Comparison of ENCODE assay signal across 14 mouse cellular contexts in the genomic region with DNA sequence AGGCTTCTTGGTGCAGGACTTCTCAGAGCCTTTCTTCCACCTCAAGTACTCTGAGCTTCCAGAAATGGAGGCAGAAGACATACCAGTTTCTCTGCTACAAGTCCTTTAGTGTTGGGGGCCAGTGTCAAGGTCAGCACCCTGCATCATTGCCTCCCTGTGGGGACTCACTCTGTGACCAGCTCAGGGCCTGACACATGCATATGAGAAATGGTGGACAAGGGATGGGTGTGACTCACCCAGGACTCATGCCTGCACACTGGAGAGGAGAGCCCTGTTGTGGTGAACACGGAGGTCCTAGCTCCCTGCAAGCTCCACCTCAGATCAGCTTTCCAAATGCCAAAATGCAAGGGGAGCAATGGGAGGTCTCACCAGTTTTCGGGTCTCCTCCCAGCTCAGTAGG. TPM values are rescaled to one million over a fixed set of nuclear protein-coding genes. Genes with fewer than 3 reads are reported as not detected.
DNase-seq lines count a peak whose midpoint lies in the region; ATAC-seq and TF ChIP-seq lines count a peak whose summit lies in the region.
"Had no signal": no experiment of that assay in that cellular context is flagged by ENCODE, and none has a peak within 500 bp of the region (broad histone marks: within the 10 kb centered on the region; RNA-seq: fewer than 3 reads in every experiment).

No protein-coding gene starts in this region.

- 58% methylated on average over 2 of the region's 2 CpGs for WGBS in hindbrain, embryonic 11.5 days
- WGBS in hindbrain, embryonic 16.5 days = 59% methylated on average over 2 of the region's 2 CpGs
- WGBS in embryonic facial prominence, embryonic 15.5 days = 68% methylated on average over 2 of the region's 2 CpGs
- WGBS in midbrain, embryonic 15.5 days = 63% methylated on average over 2 of the region's 2 CpGs

- peak; percentile 67 for DNase-seq in adrenal gland, adult 2 months
- no peak for DNase-seq in adrenal gland, postnatal 10 days
- no peak for DNase-seq in hindbrain, embryonic 11.5 days (ENCODE audit: low spot score)
- no peak for DNase-seq in layer of hippocampus, postnatal 36 days
- DNase-seq in gastrocnemius, adult 2 months = no peak
- DNase-seq: cerebellum, postnatal 14 days; gastrocnemius, postnatal 25 days; kidney, postnatal 10 days; liver, embryonic 13.5 days; thymus, adult 18-20 months had no signal

- ATAC-seq in hindbrain, embryonic 11.5 days (ENCODE audit: low FRiP score) = no peak
- ATAC-seq in hindbrain, embryonic 16.5 days = no peak
- ATAC-seq in embryonic facial prominence, embryonic 15.5 days (ENCODE audit: insufficient number of reproducible peaks, low FRiP score, low TSS enrichment, low read depth) = no peak
- ATAC-seq in midbrain, embryonic 15.5 days (replicated peaks) = no peak

- H3K9me3 ChIP-seq in hindbrain, embryonic 11.5 days (ENCODE audit: control insufficient read depth, low read length) = no peaks in the 10 kb centered on the region
- H3K9me3 ChIP-seq in hindbrain, embryonic 16.5 days (ENCODE audit: control insufficient read depth, low read length) = no peaks in the 10 kb centered on the region
- H3K9me3 ChIP-seq in embryonic facial prominence, embryonic 15.5 days (replicated peaks) = no peaks in the 10 kb centered on the region
- H3K9me3 ChIP-seq in midbrain, embryonic 15.5 days = no peaks in the 10 kb centered on the region
- H3K9me3 ChIP-seq: liver, embryonic 13.5 days had no signal

- TF ChIP-seq CTCF in gastrocnemius, adult 2 months (IDR thresholded peaks at IDR 0.05) = no peak

- H3K9ac ChIP-seq in hindbrain, embryonic 11.5 days (ENCODE audit: low read depth, low read length) = no peak overlapping the region
- no peak overlapping the region for H3K9ac ChIP-seq in hindbrain, embryonic 16.5 days (ENCODE audit: low read depth, low read length)
- no peak overlapping the region for H3K9ac ChIP-seq in embryonic facial prominence, embryonic 15.5 days
- H3K9ac ChIP-seq in midbrain, embryonic 15.5 days = no peak overlapping the region
- H3K9ac ChIP-seq: liver, embryonic 13.5 days had no signal

- no peak overlapping the region for H3K4me2 ChIP-seq in hindbrain, embryonic 11.5 days (replicated peaks; ENCODE audit: low read depth, low read length)
- H3K4me2 ChIP-seq in hindbrain, embryonic 16.5 days (ENCODE audit: low read length) = no peak overlapping the region
- no peak overlapping the region for H3K4me2 ChIP-seq in embryonic facial prominence, embryonic 15.5 days (replicated peaks)
- no peak overlapping the region for H3K4me2 ChIP-seq in midbrain, embryonic 15.5 days
- H3K4me2 ChIP-seq: liver, embryonic 13.5 days had no signal

- H3K4me3 ChIP-seq in hindbrain, embryonic 11.5 days (ENCODE audit: low read depth, low read length) = no peak overlapping the region
- no peak overlapping the region for H3K4me3 ChIP-seq in hindbrain, embryonic 16.5 days (ENCODE audit: low read length)
- H3K4me3 ChIP-seq in embryonic facial prominence, embryonic 15.5 days (replicated peaks) = no peak overlapping the region
- no peak overlapping the region for H3K4me3 ChIP-seq in midbrain, embryonic 15.5 days
- H3K4me3 ChIP-seq in gastrocnemius, adult 2 months = no peak overlapping the region
- H3K4me3 ChIP-seq: left cerebral cortex, adult 2 months; liver, embryonic 13.5 days had no signal

- H3K4me1 ChIP-seq in hindbrain, embryonic 11.5 days (replicated peaks; ENCODE audit: control insufficient read depth, insufficient read depth, low read length) = peaks cover 53% of the 10 kb centered on the region
- H3K4me1 ChIP-seq in hindbrain, embryonic 16.5 days (ENCODE audit: control insufficient read depth, insufficient read depth, low read depth, low read length) = peaks cover 58% of the 10 kb centered on the region
- peaks cover 77% of the 10 kb centered on the region for H3K4me1 ChIP-seq in embryonic facial prominence, embryonic 15.5 days
- H3K4me1 ChIP-seq in midbrain, embryonic 15.5 days = peaks cover 81% of the 10 kb centered on the region

- H3K27ac ChIP-seq in hindbrain, embryonic 11.5 days (ENCODE audit: low read depth, low read length) = peak overlapping the region; percentile 79
- H3K27ac ChIP-seq in hindbrain, embryonic 16.5 days (ENCODE audit: low read depth, low read length) = no peak overlapping the region
- H3K27ac ChIP-seq in embryonic facial prominence, embryonic 15.5 days (replicated peaks) = peak overlapping the region; percentile 73; the same call in 1 of the 2 replicates
- H3K27ac ChIP-seq in midbrain, embryonic 15.5 days = peak overlapping the region; percentile 92
- no peak overlapping the region for H3K27ac ChIP-seq in gastrocnemius, adult 2 months
- H3K27ac ChIP-seq: left cerebral cortex, adult 2 months; liver, embryonic 13.5 days had no signal

- no peaks in the 10 kb centered on the region for H3K27me3 ChIP-seq in hindbrain, embryonic 11.5 days (ENCODE audit: control insufficient read depth, insufficient read depth, low read length)
- no peaks in the 10 kb centered on the region for H3K27me3 ChIP-seq in hindbrain, embryonic 16.5 days (replicated peaks; ENCODE audit: control insufficient read depth, insufficient read depth, low read length)
- no peaks in the 10 kb centered on the region for H3K27me3 ChIP-seq in embryonic facial prominence, embryonic 15.5 days
- no peaks in the 10 kb centered on the region for H3K27me3 ChIP-seq in midbrain, embryonic 15.5 days (replicated peaks)
- H3K27me3 ChIP-seq: liver, embryonic 13.5 days had no signal

- intact Hi-C loops in gastrocnemius, adult 2 months (cut with DNase I) = no loop called here

- H3K36me3 ChIP-seq in hindbrain, embryonic 11.5 days (ENCODE audit: control insufficient read depth, insufficient read depth, low read length) = no peaks in the 10 kb centered on the region
- H3K36me3 ChIP-seq in hindbrain, embryonic 16.5 days (ENCODE audit: control insufficient read depth, insufficient read depth, low read length) = no peaks in the 10 kb centered on the region
- H3K36me3 ChIP-seq in embryonic facial prominence, embryonic 15.5 days = no peaks in the 10 kb centered on the region
- no peaks in the 10 kb centered on the region for H3K36me3 ChIP-seq in midbrain, embryonic 15.5 days (replicated peaks)
- H3K36me3 ChIP-seq: liver, embryonic 13.5 days had no signal

RNA-seq across cellular contexts. Expression of a gene that starts 49.7 kb away (rescaled TPM):
- 10 to 100 TPM; 48.1 to 57.7 TPM for total RNA-seq in adrenal gland, adult 2 months (2021)
- 156 and 192 TPM in 2 replicates for polyA plus RNA-seq in adrenal gland, adult 2 months (2012; rRNA removed)
- total RNA-seq in adrenal gland, postnatal 10 days (2021) = 100 to 1,000 TPM in 1 of 2 experiments, 10 to 100 TPM in 1; 84.9 to 114 TPM
- 61.0 and 71.4 TPM in 2 replicates for polyA plus RNA-seq in hindbrain, embryonic 11.5 days (2014; fragmentation: Nextera tagmentation; extraction: Ambion mirVana)
- polyA plus RNA-seq in hindbrain, embryonic 16.5 days (2015; fragmentation: Nextera tagmentation; extraction: Ambion mirVana) = 15.7 and 24.2 TPM in 2 replicates
- polyA plus RNA-seq in embryonic facial prominence, embryonic 15.5 days (2015; fragmentation: Nextera tagmentation; extraction: Ambion mirVana) = 25.5 and 27.6 TPM in 2 replicates
- polyA plus RNA-seq in midbrain, embryonic 15.5 days (2015; fragmentation: Nextera tagmentation; extraction: Ambion mirVana) = 20.1 and 22.6 TPM in 2 replicates
- 10 to 100 TPM; 40.8 to 43.2 TPM for total RNA-seq in layer of hippocampus, postnatal 36 days (2021)
- 1 to 10 TPM; 1.5 to 2.4 TPM for total RNA-seq in gastrocnemius, adult 2 months (2021)

Comparison
In these comparisons a context has a peak if more than half of its experiments do, and no peak if none do; other contexts are left out.
1. H3K27ac ChIP-seq: peak in hindbrain, embryonic 11.5 days (single experiment), embryonic facial prominence, embryonic 15.5 days (single experiment) and midbrain, embryonic 15.5 days (single experiment); none in hindbrain, embryonic 16.5 days (single experiment) and gastrocnemius, adult 2 months (single experiment).